Mouse (Mus musculus) testis, postnatal 10 days (tissue): ENCODE measurements around the gene Cntn6.

Experiments
- DNase-seq: peaks from one replicate; pipeline ENCODE4 v3.0.0; 2021; ENCODE audit warnings: low spot score

Gene Cntn6

GRCm38 (mm10) chr6:104761226-104761625 lies 268.6 kb downstream of the Cntn6 start:
- no peak for DNase-seq

- DNase-seq = no peak
Measured at GRCm38 (mm10) chr6:104783891-104784290, 291.3 kb downstream of the Cntn6 start.

- no peak for DNase-seq
Measured at GRCm38 (mm10) chr6:104787502-104787901, 294.9 kb downstream of the Cntn6 start.

GRCm38 (mm10) chr6:104808526-104808925 lies 315.9 kb downstream of the Cntn6 start:
- DNase-seq = no peak

DNA sequence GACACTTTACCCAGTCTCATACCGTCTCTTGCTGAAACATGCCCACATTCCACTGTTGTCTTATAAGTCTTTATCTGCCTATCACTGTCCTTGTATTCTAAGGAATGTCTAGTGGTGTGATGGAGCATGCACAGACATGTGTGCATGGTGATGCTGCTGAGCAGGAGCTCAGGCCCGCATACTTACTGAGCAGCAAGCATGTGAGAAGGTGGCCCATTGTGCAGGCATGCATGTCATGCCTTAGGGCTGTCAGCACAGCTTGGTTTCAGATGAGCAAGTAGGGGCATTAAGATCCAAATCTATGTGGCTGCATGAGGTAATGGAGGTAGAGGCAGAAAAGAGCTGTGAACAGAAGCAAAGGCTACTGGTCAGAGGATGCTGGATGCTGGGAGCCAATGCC lies 323.0 kb downstream of the Cntn6 start:
- no peak for DNase-seq

DNA sequence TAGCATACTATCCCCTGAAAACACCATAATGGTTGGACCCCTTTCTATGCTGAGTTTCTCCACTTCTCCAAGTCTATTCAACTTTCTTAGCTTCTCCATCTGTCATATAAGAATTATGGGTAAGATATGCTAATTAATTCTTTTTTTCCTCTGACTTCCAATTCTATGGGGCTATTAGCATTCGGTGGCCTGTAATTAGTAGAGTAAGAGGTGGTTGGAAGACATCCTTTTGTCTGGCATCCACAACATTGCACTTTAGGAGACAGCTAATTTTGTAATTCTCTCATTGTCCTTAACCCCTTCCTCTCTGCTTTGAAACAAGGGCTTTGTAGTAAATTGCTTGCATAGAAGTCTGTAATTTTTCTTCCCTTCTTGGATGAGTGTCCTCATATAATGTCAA lies 387.1 kb downstream of the Cntn6 start:
- no peak for DNase-seq

DNA sequence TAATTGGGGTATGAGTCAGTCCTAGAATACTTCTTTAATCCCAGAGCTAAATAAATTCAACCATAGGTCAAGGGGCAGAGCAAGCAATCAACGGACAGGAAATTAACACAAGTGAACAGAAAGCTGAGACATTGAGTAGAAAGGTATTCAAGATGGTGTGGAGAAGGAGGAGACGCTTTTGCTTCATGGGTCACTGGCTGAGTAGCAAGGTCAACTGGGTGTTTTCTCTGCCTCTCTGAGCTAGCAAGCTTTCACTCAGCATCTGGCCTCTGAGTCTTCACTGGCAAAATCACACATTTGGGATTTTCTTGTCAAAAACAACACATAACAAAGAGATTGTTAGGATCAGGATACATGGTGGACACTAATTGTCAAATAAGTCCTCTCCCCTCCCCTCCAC lies 391.4 kb downstream of the Cntn6 start:
- no peak for DNase-seq

- DNase-seq = no peak
Measured at GRCm38 (mm10) chr6:104885829-104886228, 393.2 kb downstream of the Cntn6 start.

- DNase-seq = no peak
Measured at GRCm38 (mm10) chr6:104891071-104891470, 398.5 kb downstream of the Cntn6 start.
